Mouse (Mus musculus) liver, embryonic 15.5 days (tissue): Measurements from ENCODE around the gene Magi1. TPM values are rescaled to one million over a fixed set of nuclear protein-coding genes. Genes with fewer than 3 reads are reported as not detected.
"Not testable (repeated sequence)": the region's sequence is repeated elsewhere in the genome, so short reads cannot be mapped to it uniquely, and the experiment has no call there.

Source experiments
- ATAC-seq: fragments of 200-750 bp; cut with Nextera tagmentation; 2 replicates; pipeline ENCODE4 v1.8.0; 2017; ENCODE audit warnings: moderate number of reproducible peaks, mild to moderate bottlenecking, moderate library complexity; ENCODE audit not compliant: insufficient read depth
- H3K27ac ChIP-seq: fragments of 300-500 bp; sonication (generic); replicated peaks from 2 replicates; pipeline ENCODE4 v1.5.1; 2015; ENCODE audit warnings: mild to moderate bottlenecking, inconsistent platforms
- H3K27me3 ChIP-seq: fragments of 300-500 bp; sonication (generic); 2 replicates; pipeline ENCODE4 v1.6.1; 2015; ENCODE audit warnings: mild to moderate bottlenecking, inconsistent platforms
- H3K36me3 ChIP-seq: fragments of 300-500 bp; sonication (generic); replicated peaks from 2 replicates; pipeline ENCODE4 v1.6.1; 2015; ENCODE audit warnings: moderate library complexity, mild to moderate bottlenecking, inconsistent platforms
- H3K4me1 ChIP-seq: fragments of 300-500 bp; sonication (generic); replicated peaks from 2 replicates; pipeline ENCODE4 v1.6.1; 2015; ENCODE audit warnings: inconsistent platforms
- H3K4me2 ChIP-seq: fragments of 300-500 bp; sonication (generic); 2 replicates; pipeline ENCODE4 v1.6.1; 2015; ENCODE audit warnings: moderate library complexity, mild to moderate bottlenecking, inconsistent platforms
- H3K4me3 ChIP-seq: fragments of 300-500 bp; sonication (generic); replicated peaks from 2 replicates; pipeline ENCODE4 v1.5.1; 2015; ENCODE audit warnings: mild to moderate bottlenecking, inconsistent platforms
- H3K9ac ChIP-seq: fragments of 300-500 bp; sonication (generic); 2 replicates; pipeline ENCODE4 v1.6.1; 2015; ENCODE audit warnings: moderate library complexity, mild to moderate bottlenecking, inconsistent platforms
- H3K9me3 ChIP-seq: fragments of 300-500 bp; sonication (generic); replicated peaks from 2 replicates; pipeline ENCODE4 v1.6.1; 2016; ENCODE audit warnings: inconsistent platforms
- WGBS: fragments of 180-500 bp; shearing (Covaris S2); methylation state at CpG from one replicate; pipeline ENCODE4 v1.1.7; 2015; ENCODE audit warnings: mixed read lengths; ENCODE audit not compliant: insufficient replicate concordance; 5-methylcytosine and 5-hydroxymethylcytosine counted together
- polyA plus RNA-seq: library from polyadenylated mRNA; unstranded; fragments of >200 nt; fragmentation: Nextera tagmentation; extraction: Ambion mirVana; gene quantifications from 2 replicates; pipeline ENCODE4 v1.2.1, GENCODE M21; 2015

Magi1 gene
- polyA plus RNA-seq, 1 experiment from 2014 or later: 1.1 TPM

DNA sequence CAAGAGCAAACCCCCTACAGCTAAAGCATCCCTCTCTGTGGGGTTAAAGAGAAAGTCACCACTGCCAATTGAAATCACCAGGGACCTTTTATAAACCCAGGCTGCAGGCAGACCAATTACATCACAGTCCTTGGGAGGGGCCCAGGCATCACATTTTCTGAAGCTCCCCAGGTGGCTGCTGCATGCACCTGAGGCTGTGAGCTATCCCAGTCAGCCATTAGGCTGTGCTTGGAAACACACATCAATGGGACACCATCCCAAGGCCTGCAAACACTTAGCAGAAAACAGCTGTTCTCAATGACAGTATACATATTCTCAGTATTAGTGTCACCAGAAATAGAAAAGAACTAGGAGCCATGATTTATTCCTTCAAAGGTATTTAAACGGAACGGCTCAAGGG is 617.0 kb downstream of the Magi1 start:
- Histone ChIP-seq H3K4me3 (no peak overlapping the region), H3K9ac (no peak overlapping the region), H3K4me1 (no peaks in the 10 kb centered on the region), H3K27me3 (no peaks in the 10 kb centered on the region), H3K9me3 (no peaks in the 10 kb centered on the region), H3K4me2 (no peak overlapping the region), H3K36me3 (no peaks in the 10 kb centered on the region), H3K27ac (no peak overlapping the region)
- 83% methylated on average over 2 of the region's 2 CpGs for WGBS
- ATAC-seq: no peak

DNA sequence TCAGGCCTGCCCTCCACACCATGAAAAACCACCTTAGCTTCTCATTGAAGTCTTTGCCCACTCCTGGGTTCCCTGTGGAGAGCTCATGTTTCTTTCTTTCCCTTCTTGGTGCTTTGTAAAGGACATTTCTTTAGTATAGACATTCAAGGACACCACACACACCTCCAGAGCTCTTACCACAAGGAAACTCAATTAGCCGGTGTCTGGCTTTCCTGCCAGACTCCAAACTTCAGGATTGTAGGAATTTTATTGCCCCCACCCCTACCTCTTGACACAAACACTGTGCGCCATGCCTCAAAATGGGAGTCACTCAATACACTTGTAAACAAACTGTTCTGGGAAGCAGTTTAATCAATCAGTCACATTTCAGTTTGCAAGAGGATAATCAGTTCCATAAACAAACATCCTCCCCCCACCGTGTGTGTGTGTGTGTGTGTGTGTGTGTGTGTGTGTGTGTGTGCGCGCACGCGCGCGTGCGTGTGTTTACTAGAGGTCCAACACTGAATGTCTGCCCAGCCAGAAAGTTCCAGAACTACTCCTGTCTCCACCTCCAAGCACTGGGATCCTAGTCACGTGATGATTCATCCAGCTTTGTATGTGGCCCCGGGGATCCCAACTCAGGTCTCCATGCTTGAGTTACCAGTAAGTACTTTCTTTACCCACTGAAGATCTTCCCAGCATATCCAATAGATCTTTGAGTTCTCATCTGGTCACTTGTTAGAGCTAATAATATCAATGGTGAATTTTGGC is 618.5 kb downstream of the Magi1 start:
- Histone ChIP-seq H3K9me3 (no peaks in the 10 kb centered on the region), H3K27me3 (no peaks in the 10 kb centered on the region), H3K4me2 (no peak overlapping the region), H3K36me3 (no peaks in the 10 kb centered on the region), H3K4me1 (no peaks in the 10 kb centered on the region), H3K27ac (no peak overlapping the region), H3K4me3 (no peak overlapping the region), H3K9ac (no peak overlapping the region)
- no peak for ATAC-seq
- WGBS: 81% methylated on average over 12 of the region's 12 CpGs

DNA sequence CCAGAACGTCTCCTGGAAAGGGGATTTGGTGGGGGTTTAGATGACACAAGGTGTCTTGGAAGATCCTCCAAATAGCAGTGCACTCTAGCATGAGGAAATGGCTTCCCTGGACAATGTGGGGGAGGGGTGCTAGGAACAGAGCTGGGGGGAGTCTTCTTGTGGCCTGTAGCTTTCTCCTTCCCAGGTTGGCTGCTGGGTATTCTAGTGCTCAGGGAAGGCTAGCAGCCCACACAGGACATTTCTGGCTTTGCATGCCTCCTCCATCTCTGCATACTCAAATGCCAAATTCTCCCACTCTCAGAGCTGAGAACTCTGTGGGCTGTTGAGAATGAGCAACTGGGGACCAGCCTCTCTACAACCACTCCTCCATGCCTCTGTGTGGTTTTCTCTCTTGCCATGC is 622.6 kb downstream of the Magi1 start:
- Histone ChIP-seq H3K4me2 (no peak overlapping the region), H3K9ac (no peak overlapping the region), H3K27me3 (no peaks in the 10 kb centered on the region), H3K4me3 (no peak overlapping the region), H3K9me3 (no peaks in the 10 kb centered on the region), H3K27ac (no peak overlapping the region), H3K4me1 (no peaks in the 10 kb centered on the region), H3K36me3 (no peaks in the 10 kb centered on the region)
- 52% methylated on average over 1 of the region's 1 CpGs for WGBS
- no peak for ATAC-seq

DNA sequence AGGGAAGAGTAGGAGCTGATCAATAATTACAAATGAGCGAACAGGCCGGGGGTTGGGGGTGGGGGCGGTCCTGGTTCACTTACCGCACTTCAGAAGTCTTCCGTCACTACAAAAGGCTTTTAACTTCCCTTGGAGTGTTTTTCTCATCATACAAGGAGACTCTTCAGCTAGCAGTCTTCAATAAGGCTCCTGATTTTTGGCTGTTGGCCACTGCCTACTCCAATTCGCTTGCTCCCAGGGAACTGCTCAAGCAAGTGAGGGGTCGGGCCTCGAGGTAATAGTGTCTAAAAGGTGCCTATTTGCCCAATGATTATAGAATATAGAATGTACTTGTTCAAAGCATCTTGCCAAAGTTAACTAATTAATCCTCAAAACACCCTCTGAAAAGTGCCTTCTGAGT is 624.2 kb downstream of the Magi1 start:
- ATAC-seq: no peak
- H3K27me3 ChIP-seq: no peaks in the 10 kb centered on the region
- H3K27ac ChIP-seq: no peak overlapping the region
- H3K4me3 ChIP-seq: no peak overlapping the region
- no peak overlapping the region for H3K9ac ChIP-seq
- no peaks in the 10 kb centered on the region for H3K9me3 ChIP-seq
- no peak overlapping the region for H3K4me2 ChIP-seq
- WGBS: 63% methylated on average over 8 of the region's 8 CpGs
- H3K36me3 ChIP-seq: no peaks in the 10 kb centered on the region
- H3K4me1 ChIP-seq: no peaks in the 10 kb centered on the region

DNA sequence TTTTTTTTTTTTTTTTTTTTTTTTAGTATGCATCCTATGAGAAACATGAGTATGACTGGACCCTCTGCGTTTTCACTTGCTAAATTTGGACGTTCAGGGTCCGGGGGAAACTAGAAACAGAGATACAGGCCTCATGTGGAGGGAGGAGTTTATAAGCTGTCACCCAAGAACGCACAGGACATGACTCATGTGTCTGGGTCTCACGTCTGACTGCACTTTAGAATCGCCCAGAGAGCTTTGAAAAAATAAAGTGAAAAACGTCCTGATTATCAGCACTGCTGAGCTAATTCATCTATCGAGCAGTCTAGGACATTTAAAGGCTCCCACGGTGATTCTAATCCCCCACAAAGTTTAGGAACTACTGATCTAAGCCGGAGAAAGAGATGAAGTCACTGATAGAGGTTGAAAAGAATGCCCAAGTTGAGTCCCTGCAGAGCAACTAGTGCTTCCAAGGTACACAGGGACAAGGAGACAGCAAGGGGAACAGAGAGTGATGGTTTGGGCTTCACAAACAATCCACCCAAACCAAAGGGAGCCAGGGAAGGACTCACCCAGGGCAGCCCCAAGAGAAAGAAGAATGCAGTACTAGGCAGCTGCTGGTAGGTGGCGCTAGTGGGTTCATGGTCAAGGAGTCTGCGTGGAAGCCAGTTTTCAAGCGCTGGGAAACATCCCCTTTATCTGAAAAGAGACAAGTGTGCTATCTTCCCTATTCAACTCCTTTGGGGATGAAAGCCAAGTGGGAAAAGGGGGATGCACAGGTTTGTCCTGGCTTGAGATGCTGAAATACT is 626.3 kb downstream of the Magi1 start:
- Histone ChIP-seq H3K36me3 (no peaks in the 10 kb centered on the region), H3K9ac (no peak overlapping the region), H3K27ac (no peak overlapping the region), H3K4me2 (no peak overlapping the region), H3K9me3 (no peaks in the 10 kb centered on the region), H3K4me1 (no peaks in the 10 kb centered on the region), H3K27me3 (no peaks in the 10 kb centered on the region), H3K4me3 (no peak overlapping the region)
- WGBS: 24% methylated on average over 13 of the region's 13 CpGs
- no peak for ATAC-seq

DNA sequence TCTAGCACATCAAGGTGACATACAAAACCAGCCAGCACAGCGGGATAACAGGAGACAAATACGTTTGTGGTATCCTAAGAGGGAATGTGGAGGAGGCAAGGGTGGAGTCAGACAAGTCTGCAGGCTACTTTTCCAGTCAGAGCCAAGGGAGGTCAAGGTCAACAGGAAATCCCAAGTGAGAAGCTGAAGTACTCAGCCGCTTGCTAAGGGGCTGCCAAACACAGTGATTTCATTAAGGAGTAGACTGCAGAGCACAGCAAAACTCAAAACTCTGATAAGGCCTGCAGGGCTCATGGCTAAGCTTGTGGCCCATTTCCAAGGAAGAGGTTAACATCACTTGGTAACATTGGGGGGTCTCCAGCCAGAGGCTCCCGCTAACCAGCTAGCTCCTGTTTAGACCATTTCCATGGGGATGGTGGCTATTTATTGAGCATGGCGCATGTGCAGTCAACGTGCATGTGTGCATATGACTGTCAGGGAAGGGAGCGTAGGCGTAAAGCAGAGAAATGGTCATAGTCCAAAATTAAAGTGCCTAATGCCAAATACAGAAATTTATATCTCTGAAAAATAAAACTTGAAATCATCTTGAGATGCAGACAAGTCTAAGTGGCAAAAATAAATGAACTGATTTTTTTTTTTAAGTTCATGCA is 635.0 kb downstream of the Magi1 start:
- no peaks in the 10 kb centered on the region for H3K4me1 ChIP-seq
- H3K27me3 ChIP-seq: no peaks in the 10 kb centered on the region
- no peak for ATAC-seq
- H3K9ac ChIP-seq: no peak overlapping the region
- H3K9me3 ChIP-seq: no peaks in the 10 kb centered on the region
- WGBS: 59% methylated on average over 8 of the region's 8 CpGs
- H3K4me2 ChIP-seq: no peak overlapping the region
- H3K4me3 ChIP-seq: no peak overlapping the region
- H3K27ac ChIP-seq: no peak overlapping the region
- no peaks in the 10 kb centered on the region for H3K36me3 ChIP-seq

DNA sequence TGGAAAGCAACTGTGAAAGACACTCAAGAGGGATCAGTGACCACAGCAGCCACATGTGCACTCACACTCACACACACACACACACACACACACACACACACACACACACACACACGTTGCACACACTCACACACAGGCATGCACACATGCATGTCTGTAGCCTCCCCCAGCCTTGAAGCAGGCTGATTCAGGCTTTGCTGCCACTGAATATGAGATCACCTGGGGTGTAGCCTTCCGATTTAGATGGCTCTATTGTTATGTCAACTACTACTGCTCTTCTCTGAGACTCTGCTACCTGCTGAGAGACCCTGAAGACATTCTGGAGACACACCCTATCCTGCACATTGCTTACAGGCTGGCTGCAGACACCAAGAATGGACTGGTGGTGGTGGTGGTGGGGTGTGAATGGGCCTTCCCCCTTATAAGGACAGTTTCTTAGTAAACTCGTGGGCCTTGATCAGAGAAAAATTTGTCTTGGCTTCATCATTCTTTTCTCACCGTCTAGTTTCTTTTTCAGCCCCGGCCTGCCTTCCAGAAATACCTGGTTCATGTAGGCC is 653.9 kb downstream of the Magi1 start:
- H3K9ac ChIP-seq, H3K4me1 ChIP-seq, H3K36me3 ChIP-seq, H3K27ac ChIP-seq, H3K4me3 ChIP-seq, H3K4me2 ChIP-seq, ATAC-seq, H3K9me3 ChIP-seq, H3K27me3 ChIP-seq: not testable (repeated sequence)
- WGBS: 56% methylated on average over 5 of the region's 5 CpGs

DNA sequence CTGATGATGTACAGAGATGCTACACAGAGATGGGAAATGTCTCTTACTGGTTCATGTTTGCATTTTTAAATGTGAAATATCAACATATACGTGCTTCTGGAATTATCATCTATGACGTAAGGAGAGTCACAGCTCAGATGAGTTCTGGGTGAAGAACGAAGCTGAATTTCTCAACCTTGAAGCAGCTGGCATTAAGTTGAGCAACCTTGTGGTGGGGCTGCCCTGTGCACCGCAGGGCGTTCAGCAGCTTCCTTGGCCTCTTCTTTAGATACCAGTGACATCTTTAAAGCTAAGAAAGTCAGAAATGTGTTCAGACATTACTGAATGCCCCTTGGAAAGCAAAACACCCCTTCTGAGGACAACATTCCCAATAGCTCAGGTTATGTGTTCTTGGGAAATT is 656.5 kb downstream of the Magi1 start:
- H3K4me3 ChIP-seq: no peak overlapping the region
- WGBS: 61% methylated on average over 5 of the region's 5 CpGs
- no peaks in the 10 kb centered on the region for H3K36me3 ChIP-seq
- no peak for ATAC-seq
- H3K27me3 ChIP-seq: no peaks in the 10 kb centered on the region
- no peaks in the 10 kb centered on the region for H3K9me3 ChIP-seq
- no peak overlapping the region for H3K9ac ChIP-seq
- no peak overlapping the region for H3K27ac ChIP-seq
- no peaks in the 10 kb centered on the region for H3K4me1 ChIP-seq
- H3K4me2 ChIP-seq: no peak overlapping the region

Other genes starting within 250 kb of the Magi1 start
- 2.5 and 2.9 TPM in 2 replicates for gene Slc25a26, start 216.4 kb upstream of the Magi1 start, polyA plus RNA-seq